Mouse (Mus musculus): Measurements from ENCODE around the gene Aif1l.

- TF ChIP-seq POLR2A (IDR thresholded peaks at IDR 0.05; ENCODE audit: borderline replicate concordance, extremely low read depth, low read depth, low read length) (no peak), CTCF (IDR thresholded peaks at IDR 0.05; ENCODE audit: insufficient read depth, low read length) (no peak)
These were observed 58.4 kb downstream of the Aif1l start for GRCm38 (mm10) chr2:32008311-32008710.

All from lung, adult 2 months (tissue).